Mouse (Mus musculus) liver, postnatal 0 days (tissue): ENCODE data around the gene Runx3.

Experiments used
- CTCF ChIP-seq: sonication (generic); IDR thresholded peaks from 2 replicates; pipeline ENCODE4 v1.5.1; 2016; ENCODE audit warnings: antibody characterized with exemption, low read depth
- EP300 ChIP-seq: IDR thresholded peaks from 2 replicates; pipeline ENCODE4 v1.6.1; 2016; ENCODE audit warnings: antibody characterized with exemption, low read depth, mild to moderate bottlenecking

DNA sequence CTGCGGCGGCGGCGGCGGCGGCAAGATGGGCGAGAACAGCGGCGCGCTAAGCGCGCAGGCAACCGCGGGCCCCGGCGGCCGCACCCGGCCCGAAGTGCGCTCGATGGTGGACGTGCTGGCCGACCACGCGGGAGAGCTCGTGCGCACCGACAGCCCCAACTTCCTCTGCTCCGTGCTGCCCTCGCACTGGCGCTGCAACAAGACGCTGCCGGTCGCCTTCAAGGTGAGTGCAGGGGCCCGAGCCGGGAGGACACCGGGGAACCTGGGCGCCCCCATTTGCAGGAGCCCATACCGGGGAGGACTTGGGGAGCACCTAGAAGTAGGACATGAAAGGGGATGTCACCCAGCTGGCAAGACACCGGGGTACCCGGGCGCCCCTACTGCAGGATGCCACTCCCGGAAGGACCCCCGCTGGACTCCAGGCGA, 32.4 kb downstream of the Runx3 start:
- no peak for TF ChIP-seq CTCF
- TF ChIP-seq EP300, result no peak
